Mouse (Mus musculus) cerebellum, adult 2 months (tissue): ENCODE results near the gene Sik3.

Experiments
- CTCF ChIP-seq: fragments of 200-500 bp; IDR thresholded peaks from 2 replicates; pipeline ENCODE4 v1.5.1; 2011; ENCODE audit warnings: low read depth, mild to moderate bottlenecking, control low read depth, low read length, moderate library complexity, borderline replicate concordance; ENCODE audit not compliant: insufficient read depth
- POLR2A ChIP-seq: fragments of 200-500 bp; IDR thresholded peaks from 2 replicates; pipeline ENCODE4 v1.6.1; 2011; ENCODE audit warnings: low read length, control low read depth, borderline replicate concordance; ENCODE audit not compliant: insufficient read depth

DNA sequence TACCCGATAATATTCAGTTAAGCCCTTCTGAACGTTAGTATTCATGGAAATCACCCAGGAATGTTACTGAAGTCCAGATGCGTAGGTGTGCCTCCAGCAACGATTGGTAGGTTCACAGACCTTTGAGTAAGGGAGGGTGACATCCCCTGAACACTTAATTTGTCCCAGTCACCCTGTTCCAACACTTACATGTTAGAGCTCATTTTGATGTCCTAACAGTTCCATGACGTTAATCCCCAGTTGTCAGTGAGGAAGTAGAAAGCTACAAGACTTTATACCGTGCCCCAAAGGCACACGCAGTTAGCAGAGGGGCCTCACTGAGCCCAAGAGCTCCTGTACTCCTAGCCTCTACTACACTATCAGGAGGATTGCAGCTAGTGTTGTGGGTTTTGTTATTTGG lies 36.9 kb downstream of the Sik3 start:
- no peak for TF ChIP-seq CTCF
- no peak for TF ChIP-seq POLR2A
